In genomic region chr19:20567039-20567438, GRCm38 (mm10) we compare ENCODE assay signal across 22 mouse cellular contexts.
"Had no signal": no experiment of that assay in that cellular context is flagged by ENCODE, and none has a peak within 500 bp of the region (broad histone marks: within the 10 kb centered on the region; RNA-seq: fewer than 3 reads in every experiment).

No protein-coding gene starts in this region.

- H3K36me3 ChIP-seq: heart, embryonic 13.5 days; heart, embryonic 15.5 days; hindbrain, embryonic 13.5 days; hindbrain, embryonic 15.5 days; limb, embryonic 10.5 days; limb, embryonic 12.5 days; liver, embryonic 13.5 days; liver, embryonic 15.5 days had no signal

- H3K4me3 ChIP-seq: heart, adult 2 months; heart, embryonic 13.5 days; heart, embryonic 15.5 days; hindbrain, embryonic 13.5 days; hindbrain, embryonic 15.5 days; limb, embryonic 10.5 days; limb, embryonic 12.5 days; liver, embryonic 13.5 days; liver, embryonic 15.5 days had no signal

- H3K4me1 ChIP-seq: heart, embryonic 13.5 days; heart, embryonic 15.5 days; hindbrain, embryonic 13.5 days; hindbrain, embryonic 15.5 days; limb, embryonic 10.5 days; limb, embryonic 12.5 days; liver, embryonic 13.5 days; liver, embryonic 15.5 days had no signal

- H3K9ac ChIP-seq: heart, embryonic 13.5 days; heart, embryonic 15.5 days; hindbrain, embryonic 13.5 days; hindbrain, embryonic 15.5 days; limb, embryonic 12.5 days; liver, embryonic 13.5 days; liver, embryonic 15.5 days had no signal

- H3K9me3 ChIP-seq: heart, embryonic 13.5 days; heart, embryonic 15.5 days; hindbrain, embryonic 13.5 days; hindbrain, embryonic 15.5 days; limb, embryonic 10.5 days; limb, embryonic 12.5 days; liver, embryonic 13.5 days; liver, embryonic 15.5 days had no signal

- ATAC-seq: hindbrain, postnatal 0 days had no signal

- H3K27me3 ChIP-seq: heart, embryonic 13.5 days; heart, embryonic 15.5 days; hindbrain, embryonic 13.5 days; hindbrain, embryonic 15.5 days; limb, embryonic 12.5 days; liver, embryonic 13.5 days; liver, embryonic 15.5 days had no signal

- H3K4me2 ChIP-seq: heart, embryonic 11.5 days; heart, embryonic 13.5 days; heart, embryonic 15.5 days; hindbrain, embryonic 13.5 days; hindbrain, embryonic 15.5 days; limb, embryonic 12.5 days; liver, embryonic 11.5 days; liver, embryonic 13.5 days; liver, embryonic 15.5 days had no signal

- H3K27ac ChIP-seq: heart, adult 2 months; heart, embryonic 13.5 days; heart, embryonic 15.5 days; hindbrain, embryonic 13.5 days; hindbrain, embryonic 15.5 days; hindbrain, postnatal 0 days; limb, embryonic 10.5 days; limb, embryonic 12.5 days; liver, embryonic 13.5 days; liver, embryonic 15.5 days had no signal

- DNase-seq: gastrocnemius, postnatal 14 days; gastrocnemius, postnatal 36 days; heart, adult 11 months; heart, adult 2 months; heart, postnatal 14 days; heart, postnatal 36 days; kidney, adult 18-20 months; kidney, adult 8-10 months; kidney, postnatal 10 days; kidney, postnatal 36 days; liver; liver, embryonic 13.5 days had no signal
